Mouse (Mus musculus) heart, embryonic 13.5 days (tissue): Measurements from ENCODE around the gene Pgr. TPM values are rescaled to one million over a fixed set of nuclear protein-coding genes. Genes with fewer than 3 reads are reported as not detected.
A peak's percentile ranks its signal among the peaks of the same experiment; 100 is the strongest.

Experiments used
- ATAC-seq: fragments of 200-750 bp; cut with Nextera tagmentation; 2 replicates; pipeline ENCODE4 v1.8.0; 2017; ENCODE audit warnings: moderate TSS enrichment; ENCODE audit not compliant: insufficient number of reproducible peaks, low FRiP score, low TSS enrichment; ENCODE audit errors: extremely low read depth
- H3K27ac ChIP-seq: fragments of 300-500 bp; sonication (generic); replicated peaks from 2 replicates; pipeline ENCODE4 v1.5.1; 2015; ENCODE audit warnings: moderate library complexity, mild to moderate bottlenecking, inconsistent platforms
- H3K27me3 ChIP-seq: fragments of 300-500 bp; sonication (generic); replicated peaks from 2 replicates; pipeline ENCODE4 v1.6.1; 2015; ENCODE audit warnings: mild to moderate bottlenecking, inconsistent platforms
- H3K36me3 ChIP-seq: fragments of 300-500 bp; sonication (generic); 2 replicates; pipeline ENCODE4 v1.6.1; 2015; ENCODE audit warnings: mild to moderate bottlenecking, inconsistent platforms
- H3K4me1 ChIP-seq: fragments of 300-500 bp; sonication (generic); 2 replicates; pipeline ENCODE4 v1.6.1; 2015; ENCODE audit warnings: inconsistent platforms
- H3K4me2 ChIP-seq: fragments of 300-500 bp; sonication (generic); 2 replicates; pipeline ENCODE4 v1.6.1; 2015; ENCODE audit warnings: inconsistent platforms, mild to moderate bottlenecking, moderate library complexity
- H3K4me3 ChIP-seq: fragments of 300-500 bp; sonication (generic); 2 replicates; pipeline ENCODE4 v1.5.1; 2015; ENCODE audit warnings: moderate library complexity, mild to moderate bottlenecking, inconsistent platforms
- H3K9ac ChIP-seq: fragments of 300-500 bp; sonication (generic); 2 replicates; pipeline ENCODE4 v1.6.1; 2015; ENCODE audit warnings: inconsistent platforms, mild to moderate bottlenecking, moderate library complexity
- H3K9me3 ChIP-seq: fragments of 300-500 bp; sonication (generic); 2 replicates; pipeline ENCODE4 v1.6.1; 2016; ENCODE audit warnings: inconsistent platforms
- WGBS: fragments of 180-500 bp; shearing (Covaris S2); methylation state at CpG from one replicate; pipeline ENCODE4 v1.1.7; 2015; ENCODE audit warnings: mixed read lengths; 5-methylcytosine and 5-hydroxymethylcytosine counted together
- polyA plus RNA-seq: library from polyadenylated mRNA; unstranded; fragments of >200 nt; fragmentation: Nextera tagmentation; extraction: Ambion mirVana; gene quantifications from 2 replicates; pipeline ENCODE4 v1.2.1, GENCODE M21; 2015

The Pgr gene
- polyA plus RNA-seq: 0.05 TPM in 1 of 2 replicates, not detected in the other

DNA sequence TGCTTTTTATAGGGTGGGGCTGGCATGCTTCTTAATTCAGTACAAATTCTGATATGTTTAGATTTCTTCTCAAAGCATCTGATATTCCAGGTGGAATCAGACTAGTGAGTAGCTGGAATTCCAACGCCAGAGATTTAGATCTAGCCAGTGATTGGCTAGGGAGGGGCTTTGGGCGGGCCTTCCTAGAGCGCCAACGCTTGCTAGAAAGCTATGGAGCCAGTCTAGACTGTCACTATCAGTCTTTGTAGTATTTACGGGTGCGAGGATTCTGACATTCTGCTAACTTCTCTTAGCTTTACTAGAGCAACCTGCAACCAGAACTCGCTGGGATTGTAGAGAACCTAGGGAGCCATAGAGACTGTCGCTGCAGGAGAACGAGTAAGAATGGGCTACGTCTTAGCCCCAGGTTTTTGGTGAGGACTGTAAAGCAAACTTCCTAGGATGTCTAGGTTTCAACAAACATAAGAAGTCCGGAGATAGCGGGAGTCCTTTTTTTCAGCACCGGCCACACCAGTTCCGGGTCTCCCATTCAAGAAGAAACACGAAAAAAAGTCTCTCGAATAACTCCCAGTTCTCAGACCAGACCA lies at the start of gene Pgr:
Gene Pgr, plus strand, starts transcription at position 218 of the 587 bp plus-strand sequence.
- Histone ChIP-seq H3K9me3 (no peaks in the 10 kb centered on the region), H3K9ac (0 out of 2 replicates have a peak within 1 kb of the TSS, but pooled peaks have one; percentile 69), H3K4me2 (peak within 1 kb of the TSS; percentile 95), H3K36me3 (no peaks in the 10 kb centered on the region), H3K4me1 (peaks cover 25% of the 10 kb centered on the region), H3K4me3 (peak within 1 kb of the TSS; percentile 59), H3K27me3 (peaks cover 71% of the 10 kb centered on the region), H3K27ac (no peak within 1 kb of the TSS)
- 2% methylated on average over 16 of the region's 16 CpGs for WGBS
- ATAC-seq: no peak

DNA sequence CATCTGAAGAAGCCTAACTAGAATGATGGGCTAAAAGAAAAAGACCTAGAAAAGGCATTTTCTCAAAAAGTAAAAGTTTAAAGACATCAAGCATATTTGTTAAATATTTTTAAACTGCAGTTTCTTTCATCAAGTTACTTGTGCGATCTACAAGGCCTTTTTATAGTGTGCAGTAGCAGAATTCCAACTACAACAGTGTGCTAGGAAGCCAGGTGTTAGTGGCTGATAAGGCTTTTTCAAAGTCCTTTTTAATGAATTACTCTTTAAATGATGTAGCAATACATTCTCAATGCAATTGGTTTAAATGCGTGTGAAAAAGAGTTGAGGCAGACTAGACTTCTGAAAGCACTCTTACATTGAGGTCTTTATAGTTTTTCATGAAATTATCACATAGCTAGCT lies 42.2 kb upstream of the Pgr start:
- Histone ChIP-seq H3K4me3 (no peak overlapping the region), H3K9ac (no peak overlapping the region), H3K27me3 (no peaks in the 10 kb centered on the region), H3K27ac (no peak overlapping the region), H3K4me2 (no peak overlapping the region), H3K36me3 (no peaks in the 10 kb centered on the region), H3K9me3 (no peaks in the 10 kb centered on the region), H3K4me1 (no peaks in the 10 kb centered on the region)
- WGBS: 88% methylated on average over 2 of the region's 2 CpGs
- no peak for ATAC-seq

DNA sequence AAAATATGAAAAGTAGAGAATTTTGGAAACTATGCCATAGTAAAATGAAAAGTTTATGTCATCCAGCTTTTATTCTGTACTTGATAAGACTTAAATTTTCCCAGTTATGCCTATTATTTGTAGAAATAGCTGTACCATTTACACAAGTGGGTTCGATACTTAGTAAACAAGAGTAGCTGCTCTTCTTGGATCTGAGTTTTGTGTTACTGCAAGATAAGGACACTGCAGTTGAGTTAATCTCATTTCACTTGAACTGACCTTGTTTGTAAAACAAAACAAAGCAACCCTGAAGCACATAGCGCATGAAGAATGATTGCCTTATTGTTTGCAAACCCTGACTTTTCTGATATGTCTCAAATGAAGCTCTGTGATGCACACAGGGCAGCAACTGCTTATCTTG lies 31.1 kb upstream of the Pgr start:
- H3K9ac ChIP-seq: no peak overlapping the region
- no peaks in the 10 kb centered on the region for H3K36me3 ChIP-seq
- H3K4me3 ChIP-seq: no peak overlapping the region
- WGBS: 69% methylated on average over 2 of the region's 2 CpGs
- ATAC-seq: no peak
- no peak overlapping the region for H3K27ac ChIP-seq
- no peaks in the 10 kb centered on the region for H3K9me3 ChIP-seq
- H3K4me2 ChIP-seq: no peak overlapping the region
- H3K4me1 ChIP-seq: no peaks in the 10 kb centered on the region
- no peaks in the 10 kb centered on the region for H3K27me3 ChIP-seq

DNA sequence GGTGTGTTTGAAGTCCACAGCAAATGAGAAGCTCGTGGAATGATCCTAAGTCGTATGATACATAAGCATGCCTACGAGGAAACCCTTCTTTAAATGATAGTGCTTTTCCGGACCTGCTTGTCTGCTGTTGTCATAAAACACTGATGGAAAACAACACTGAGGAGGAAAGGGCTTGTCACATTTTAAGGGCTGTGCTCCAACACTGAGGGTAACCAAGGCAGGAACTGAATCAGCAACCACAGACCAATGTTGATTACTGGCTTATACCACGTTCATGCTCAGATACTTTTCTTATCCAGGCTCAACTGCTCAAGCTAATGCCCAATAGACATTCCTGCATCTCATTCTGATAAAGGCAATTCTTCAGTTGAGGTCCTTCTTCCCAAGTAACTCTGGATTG lies 4.4 kb upstream of the Pgr start:
- WGBS: 60% methylated on average over 5 of the region's 5 CpGs
- no peak for ATAC-seq
- H3K4me3 ChIP-seq: no peak overlapping the region

DNA sequence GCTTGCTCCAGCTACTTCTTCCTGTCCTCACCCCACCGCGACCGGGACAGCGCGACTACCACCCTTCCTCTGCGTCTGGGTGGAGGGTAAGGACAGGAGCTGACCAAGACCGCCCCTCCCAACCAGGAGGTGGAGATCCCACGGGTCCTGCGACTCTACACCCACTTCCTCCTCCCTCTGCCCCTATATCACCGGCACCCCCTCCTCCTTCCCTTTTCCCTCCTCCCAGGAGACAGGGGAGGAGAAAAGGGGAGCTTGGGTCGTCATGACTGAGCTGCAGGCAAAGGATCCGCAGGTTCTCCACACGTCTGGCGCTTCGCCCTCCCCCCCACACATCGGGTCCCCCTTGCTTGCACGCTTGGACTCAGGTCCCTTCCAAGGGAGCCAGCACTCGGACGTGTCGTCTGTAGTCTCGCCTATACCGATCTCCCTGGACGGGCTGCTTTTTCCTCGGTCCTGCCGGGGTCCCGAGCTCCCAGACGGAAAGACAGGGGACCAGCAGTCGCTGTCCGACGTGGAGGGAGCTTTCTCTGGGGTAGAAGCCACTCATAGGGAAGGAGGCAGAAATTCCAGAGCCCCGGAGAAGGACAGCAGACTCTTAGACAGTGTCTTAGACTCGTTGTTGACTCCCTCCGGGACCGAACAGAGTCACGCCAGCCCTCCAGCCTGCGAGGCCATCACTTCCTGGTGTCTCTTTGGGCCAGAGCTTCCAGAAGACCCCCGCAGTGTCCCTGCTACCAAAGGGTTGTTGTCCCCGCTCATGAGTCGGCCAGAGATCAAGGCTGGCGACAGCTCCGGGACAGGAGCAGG lies 775 bp downstream of the Pgr start:
- Histone ChIP-seq H3K4me3 (peak overlapping the region; percentile 59), H3K9ac (0 out of 2 replicates have a peak overlapping the region, but pooled peaks have one; percentile 69), H3K27ac (no peak overlapping the region), H3K9me3 (no peaks in the 10 kb centered on the region), H3K27me3 (peaks cover 75% of the 10 kb centered on the region), H3K36me3 (no peaks in the 10 kb centered on the region), H3K4me2 (peak overlapping the region; percentile 95), H3K4me1 (peaks cover 25% of the 10 kb centered on the region)
- no peak for ATAC-seq
- under 1% methylated on average over 41 of the region's 41 CpGs for WGBS

More for the DNA sequence above, 4.4 kb upstream of the Pgr start:
- Histone ChIP-seq H3K9ac (no peak overlapping the region), H3K36me3 (no peaks in the 10 kb centered on the region), H3K4me2 (no peak overlapping the region), H3K27me3 (peaks cover 35% of the 10 kb centered on the region), H3K9me3 (no peaks in the 10 kb centered on the region), H3K27ac (no peak overlapping the region), H3K4me1 (peaks cover 7% of the 10 kb centered on the region)

DNA sequence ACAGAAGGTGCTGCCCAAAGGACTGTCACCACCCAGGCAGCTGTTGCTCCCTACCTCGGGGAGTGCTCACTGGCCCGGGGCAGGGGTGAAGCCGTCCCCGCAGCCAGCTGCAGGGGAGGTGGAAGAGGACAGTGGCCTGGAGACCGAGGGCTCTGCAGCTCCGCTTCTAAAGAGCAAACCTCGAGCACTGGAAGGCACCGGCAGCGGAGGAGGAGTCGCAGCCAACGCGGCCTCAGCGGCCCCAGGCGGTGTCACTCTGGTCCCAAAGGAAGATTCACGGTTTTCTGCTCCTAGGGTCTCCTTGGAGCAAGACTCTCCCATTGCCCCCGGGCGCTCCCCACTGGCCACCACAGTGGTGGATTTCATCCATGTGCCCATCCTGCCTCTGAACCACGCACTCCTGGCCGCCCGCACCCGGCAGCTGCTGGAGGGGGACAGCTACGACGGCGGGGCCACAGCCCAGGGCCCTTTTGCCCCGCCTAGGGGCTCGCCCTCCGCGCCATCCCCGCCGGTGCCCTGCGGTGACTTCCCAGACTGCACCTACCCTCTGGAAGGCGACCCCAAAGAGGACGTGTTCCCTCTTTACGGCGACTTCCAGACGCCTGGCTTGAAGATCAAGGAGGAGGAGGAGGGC lies 1.5 kb downstream of the Pgr start:
- Histone ChIP-seq H3K4me1 (peaks cover 25% of the 10 kb centered on the region), H3K4me2 (peak overlapping the region; percentile 95), H3K27ac (no peak overlapping the region), H3K4me3 (peak overlapping the region; percentile 59), H3K36me3 (no peaks in the 10 kb centered on the region), H3K9ac (peak overlapping the region; percentile 69), H3K9me3 (no peaks in the 10 kb centered on the region), H3K27me3 (peaks cover 79% of the 10 kb centered on the region)
- ATAC-seq: no peak
- WGBS: under 1% methylated on average over 36 of the region's 36 CpGs

DNA sequence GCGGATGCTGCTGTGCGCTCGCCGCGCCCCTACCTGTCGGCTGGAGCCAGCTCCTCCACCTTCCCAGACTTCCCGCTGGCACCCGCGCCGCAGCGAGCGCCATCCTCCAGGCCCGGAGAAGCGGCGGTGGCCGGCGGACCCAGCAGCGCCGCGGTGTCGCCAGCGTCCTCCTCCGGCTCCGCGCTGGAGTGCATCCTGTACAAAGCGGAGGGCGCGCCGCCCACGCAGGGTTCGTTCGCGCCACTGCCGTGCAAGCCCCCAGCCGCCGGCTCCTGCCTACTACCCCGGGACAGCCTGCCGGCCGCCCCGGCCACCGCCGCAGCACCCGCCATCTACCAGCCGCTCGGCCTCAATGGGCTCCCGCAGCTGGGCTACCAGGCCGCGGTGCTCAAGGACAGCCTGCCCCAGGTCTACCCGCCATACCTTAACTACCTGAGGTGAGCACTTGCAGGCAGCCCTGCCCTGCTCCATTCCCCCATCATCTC lies 2.1 kb downstream of the Pgr start:
- Histone ChIP-seq H3K4me2 (peak overlapping the region; percentile 95), H3K36me3 (no peaks in the 10 kb centered on the region), H3K27me3 (peaks cover 76% of the 10 kb centered on the region), H3K9ac (peak overlapping the region; percentile 69), H3K4me1 (peaks cover 25% of the 10 kb centered on the region), H3K4me3 (peak overlapping the region; percentile 59), H3K27ac (no peak overlapping the region), H3K9me3 (no peaks in the 10 kb centered on the region)
- WGBS: under 1% methylated on average over 43 of the region's 49 CpGs
- no peak for ATAC-seq

DNA sequence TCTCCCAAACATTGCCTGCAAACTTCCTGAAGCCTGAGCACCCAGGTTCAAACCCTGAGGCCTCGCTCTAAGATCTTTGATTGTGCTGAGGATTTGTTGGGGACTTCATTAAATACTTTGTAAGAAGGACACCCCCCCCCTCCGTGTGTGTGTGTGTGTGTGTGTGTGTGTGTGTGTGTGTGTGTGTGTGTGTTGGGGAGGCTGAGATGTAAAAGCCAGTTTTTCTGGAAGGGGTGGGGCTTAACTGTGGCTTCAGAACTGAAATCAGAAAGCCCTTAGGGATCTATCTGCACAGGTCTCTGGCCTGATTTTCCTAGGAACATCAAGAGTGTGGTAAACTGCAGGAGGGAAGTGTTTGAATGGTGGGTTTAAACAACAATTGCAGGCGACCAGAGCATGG lies 2.6 kb downstream of the Pgr start:
- no peaks in the 10 kb centered on the region for H3K9me3 ChIP-seq
- peaks cover 74% of the 10 kb centered on the region for H3K27me3 ChIP-seq
- 37% methylated on average over 3 of the region's 3 CpGs for WGBS
- H3K4me1 ChIP-seq: peaks cover 25% of the 10 kb centered on the region
- peak overlapping the region; percentile 95 for H3K4me2 ChIP-seq
- H3K4me3 ChIP-seq: peak overlapping the region; percentile 59
- no peak overlapping the region for H3K27ac ChIP-seq
- H3K9ac ChIP-seq: no peak overlapping the region
- no peak for ATAC-seq
- no peaks in the 10 kb centered on the region for H3K36me3 ChIP-seq

DNA sequence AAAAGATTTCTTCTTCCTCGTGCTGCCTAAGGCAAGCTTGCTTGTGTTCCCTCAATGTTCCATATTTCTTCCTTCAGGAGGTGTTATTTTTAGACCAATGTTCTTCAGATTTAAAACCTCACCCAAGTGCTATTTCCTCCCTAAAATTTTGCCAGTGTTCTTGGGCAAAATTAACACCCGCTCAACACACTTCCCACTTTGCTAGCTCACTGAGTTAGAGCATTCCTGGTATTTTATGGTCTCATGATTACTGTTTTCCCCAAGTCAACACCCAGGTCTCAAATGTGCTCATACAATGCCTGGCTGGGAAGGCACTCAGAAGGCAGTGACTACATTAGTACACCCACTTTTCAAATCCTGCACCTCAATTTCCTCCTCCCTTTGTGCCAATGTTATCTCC lies 27.9 kb downstream of the Pgr start:
- WGBS: 77% methylated on average over 2 of the region's 2 CpGs
- Histone ChIP-seq H3K9ac (no peak overlapping the region), H3K36me3 (no peaks in the 10 kb centered on the region), H3K4me2 (no peak overlapping the region), H3K4me1 (no peaks in the 10 kb centered on the region), H3K27ac (no peak overlapping the region), H3K4me3 (no peak overlapping the region), H3K9me3 (no peaks in the 10 kb centered on the region), H3K27me3 (no peaks in the 10 kb centered on the region)
- ATAC-seq: no peak

DNA sequence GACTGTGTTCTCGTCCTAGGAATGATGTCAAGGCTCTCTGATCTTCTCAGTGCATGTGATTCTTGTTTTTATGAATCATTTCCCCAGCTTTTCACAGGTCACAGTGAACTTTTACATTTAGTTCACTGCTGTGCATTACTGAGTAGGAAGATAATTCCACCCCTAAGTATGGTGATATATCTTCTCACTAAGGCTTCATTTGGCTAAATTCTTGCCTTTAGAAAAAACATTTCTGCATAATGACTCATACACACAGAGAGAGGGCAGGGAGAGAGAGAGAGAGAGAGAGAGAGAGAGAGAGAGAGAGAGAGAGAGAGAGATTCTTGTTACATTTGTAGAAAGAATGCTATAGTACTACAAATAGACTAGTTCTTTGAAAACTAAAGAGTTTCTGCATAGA lies 38.1 kb downstream of the Pgr start:
- Histone ChIP-seq H3K9ac (no peak overlapping the region), H3K27me3 (no peaks in the 10 kb centered on the region), H3K27ac (no peak overlapping the region), H3K36me3 (no peaks in the 10 kb centered on the region), H3K4me3 (no peak overlapping the region), H3K4me2 (no peak overlapping the region), H3K9me3 (no peaks in the 10 kb centered on the region), H3K4me1 (no peaks in the 10 kb centered on the region)
- WGBS: 19% methylated on average over 1 of the region's 1 CpGs
- no peak for ATAC-seq

DNA sequence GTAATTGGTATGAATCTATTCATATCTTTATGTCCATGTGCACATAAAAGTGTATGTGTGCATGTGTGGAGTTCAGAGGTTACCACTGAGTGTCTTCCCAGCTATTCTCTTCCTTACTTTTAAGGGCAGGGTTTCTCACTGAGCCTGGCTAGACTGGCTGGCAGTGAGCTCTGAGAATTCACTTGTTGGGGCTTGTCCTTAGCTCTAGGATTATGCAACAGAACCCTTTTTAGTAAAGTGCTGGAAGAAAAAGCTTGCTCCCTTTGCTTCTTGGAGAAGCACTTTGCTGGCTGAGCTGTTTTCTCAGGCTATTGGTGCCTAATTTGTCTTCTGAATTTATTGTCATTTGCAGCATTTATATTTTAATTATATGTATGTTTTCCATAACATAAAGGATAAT lies 53.7 kb downstream of the Pgr start:
- H3K36me3 ChIP-seq: no peaks in the 10 kb centered on the region
- no peak overlapping the region for H3K4me3 ChIP-seq
- no peak for ATAC-seq
- no peaks in the 10 kb centered on the region for H3K4me1 ChIP-seq
- no peak overlapping the region for H3K4me2 ChIP-seq
- no peaks in the 10 kb centered on the region for H3K9me3 ChIP-seq
- no peaks in the 10 kb centered on the region for H3K27me3 ChIP-seq
- H3K27ac ChIP-seq: no peak overlapping the region
- no peak overlapping the region for H3K9ac ChIP-seq
